23 mouse cellular contexts compared by ENCODE assay signal in genomic region chr1:159632558-159632957, GRCm38 (mm10).
"Had no signal": no experiment of that assay in that cellular context is flagged by ENCODE, and none has a peak within 500 bp of the region (broad histone marks: within the 10 kb centered on the region; RNA-seq: fewer than 3 reads in every experiment).

No protein-coding gene starts in this region.

- DNase-seq: cerebellum, adult 8-10 months; cerebellum, adult 9-10 months; cerebellum, adult 9-11 months; cerebellum, postnatal 25 days; cerebellum, postnatal 36 days; embryo, embryonic 11 days; forebrain, postnatal 0 days; gastrocnemius, adult 2 months; gastrocnemius, postnatal 10 days; gastrocnemius, postnatal 14 days; gastrocnemius, postnatal 25 days; gastrocnemius, postnatal 36 days; heart, adult 18-20 months; heart, adult 2 months had no signal

- H3K27ac ChIP-seq: embryonic facial prominence, embryonic 10.5 days; embryonic facial prominence, embryonic 12.5 days; embryonic facial prominence, embryonic 13.5 days; embryonic facial prominence, embryonic 15.5 days; forebrain, embryonic 10.5 days; forebrain, embryonic 12.5 days; forebrain, embryonic 13.5 days; forebrain, embryonic 15.5 days; gastrocnemius, adult 2 months; heart, adult 2 months had no signal

- H3K4me3 ChIP-seq: embryonic facial prominence, embryonic 10.5 days; embryonic facial prominence, embryonic 12.5 days; embryonic facial prominence, embryonic 13.5 days; embryonic facial prominence, embryonic 15.5 days; erythroblast, embryonic 14.5 days; forebrain, embryonic 10.5 days; forebrain, embryonic 12.5 days; forebrain, embryonic 13.5 days; forebrain, embryonic 15.5 days; gastrocnemius, adult 2 months; heart, adult 2 months had no signal
